In genomic region chr3:115632417-115632743, GRCm38 (mm10) we compare ENCODE assay signal across 17 mouse cellular contexts.
DNase-seq lines count a peak whose midpoint lies in the region; ATAC-seq and TF ChIP-seq lines count a peak whose summit lies in the region.
"Had no signal": no experiment of that assay in that cellular context is flagged by ENCODE, and none has a peak within 500 bp of the region (broad histone marks: within the 10 kb centered on the region; RNA-seq: fewer than 3 reads in every experiment).

No protein-coding gene starts in this region.

- 77% methylated on average over 4 of the region's 4 CpGs for WGBS in midbrain, embryonic 10.5 days
- 45% methylated on average over 4 of the region's 4 CpGs for WGBS in midbrain, postnatal 0 days
- WGBS in hindbrain, embryonic 11.5 days = 55% methylated on average over 4 of the region's 4 CpGs
- 49% methylated on average over 4 of the region's 4 CpGs for WGBS in midbrain, embryonic 12.5 days
- 36% methylated on average over 4 of the region's 4 CpGs for WGBS in neural tube, embryonic 15.5 days
- 77% methylated on average over 4 of the region's 4 CpGs for WGBS in kidney, embryonic 15.5 days

- no peak for ATAC-seq in midbrain, postnatal 0 days (ENCODE audit: low FRiP score)
- ATAC-seq in hindbrain, embryonic 11.5 days (ENCODE audit: low FRiP score) = peak; percentile 69
- peak; percentile 61 for ATAC-seq in midbrain, embryonic 12.5 days (ENCODE audit: low FRiP score, low read depth)
- ATAC-seq in neural tube, embryonic 15.5 days (ENCODE audit: low FRiP score) = 0 out of 2 replicates have a peak, but pooled peaks have one; percentile 45
- ATAC-seq in kidney, embryonic 15.5 days (replicated peaks; ENCODE audit: low FRiP score) = no peak
- ATAC-seq: intestine, postnatal 0 days had no signal

- H3K9ac ChIP-seq in midbrain, postnatal 0 days (replicated peaks; ENCODE audit: low read length, poor library complexity, severe bottlenecking) = no peak overlapping the region
- H3K9ac ChIP-seq in hindbrain, embryonic 11.5 days (ENCODE audit: low read depth, low read length) = no peak overlapping the region
- H3K9ac ChIP-seq in midbrain, embryonic 12.5 days (replicated peaks) = no peak overlapping the region
- H3K9ac ChIP-seq in neural tube, embryonic 15.5 days (replicated peaks) = no peak overlapping the region
- no peak overlapping the region for H3K9ac ChIP-seq in kidney, embryonic 15.5 days
- H3K9ac ChIP-seq: embryonic facial prominence, embryonic 12.5 days; heart, embryonic 13.5 days; limb, embryonic 15.5 days had no signal

- H3K4me2 ChIP-seq in midbrain, postnatal 0 days (ENCODE audit: low read depth, low read length, poor library complexity, severe bottlenecking) = no peak overlapping the region
- H3K4me2 ChIP-seq in hindbrain, embryonic 11.5 days (replicated peaks; ENCODE audit: low read depth, low read length) = no peak overlapping the region
- no peak overlapping the region for H3K4me2 ChIP-seq in midbrain, embryonic 12.5 days (replicated peaks)
- no peak overlapping the region for H3K4me2 ChIP-seq in neural tube, embryonic 15.5 days
- H3K4me2 ChIP-seq in kidney, embryonic 15.5 days = no peak overlapping the region
- H3K4me2 ChIP-seq: embryonic facial prominence, embryonic 12.5 days; heart, embryonic 13.5 days; limb, embryonic 15.5 days had no signal

- no peaks in the 10 kb centered on the region for H3K36me3 ChIP-seq in midbrain, embryonic 10.5 days
- H3K36me3 ChIP-seq in midbrain, postnatal 0 days (ENCODE audit: insufficient read depth, low read length) = no peaks in the 10 kb centered on the region
- H3K36me3 ChIP-seq in hindbrain, embryonic 11.5 days (ENCODE audit: control insufficient read depth, insufficient read depth, low read length) = no peaks in the 10 kb centered on the region
- H3K36me3 ChIP-seq in midbrain, embryonic 12.5 days = no peaks in the 10 kb centered on the region
- H3K36me3 ChIP-seq in neural tube, embryonic 15.5 days = no peaks in the 10 kb centered on the region
- H3K36me3 ChIP-seq in kidney, embryonic 15.5 days = no peaks in the 10 kb centered on the region
- H3K36me3 ChIP-seq: embryonic facial prominence, embryonic 12.5 days; heart, embryonic 13.5 days; limb, embryonic 15.5 days had no signal

- no peaks in the 10 kb centered on the region for H3K27me3 ChIP-seq in midbrain, embryonic 10.5 days (ENCODE audit: low read depth, poor library complexity, severe bottlenecking)
- H3K27me3 ChIP-seq in midbrain, postnatal 0 days (ENCODE audit: insufficient read depth, low read length) = no peaks in the 10 kb centered on the region
- no peaks in the 10 kb centered on the region for H3K27me3 ChIP-seq in hindbrain, embryonic 11.5 days (ENCODE audit: control insufficient read depth, insufficient read depth, low read length)
- no peaks in the 10 kb centered on the region for H3K27me3 ChIP-seq in midbrain, embryonic 12.5 days
- H3K27me3 ChIP-seq in neural tube, embryonic 15.5 days (replicated peaks) = no peaks in the 10 kb centered on the region
- H3K27me3 ChIP-seq in kidney, embryonic 15.5 days = no peaks in the 10 kb centered on the region
- H3K27me3 ChIP-seq: embryonic facial prominence, embryonic 12.5 days; heart, embryonic 13.5 days; limb, embryonic 15.5 days had no signal

- no peak overlapping the region for H3K4me3 ChIP-seq in midbrain, embryonic 10.5 days
- H3K4me3 ChIP-seq in midbrain, postnatal 0 days (ENCODE audit: low read depth, low read length) = no peak overlapping the region
- no peak overlapping the region for H3K4me3 ChIP-seq in hindbrain, embryonic 11.5 days (ENCODE audit: low read depth, low read length)
- no peak overlapping the region for H3K4me3 ChIP-seq in midbrain, embryonic 12.5 days
- H3K4me3 ChIP-seq in neural tube, embryonic 15.5 days (replicated peaks) = no peak overlapping the region
- no peak overlapping the region for H3K4me3 ChIP-seq in kidney, embryonic 15.5 days (replicated peaks)
- H3K4me3 ChIP-seq: embryonic facial prominence, embryonic 12.5 days; heart, embryonic 13.5 days; limb, embryonic 15.5 days had no signal

- no peak for TF ChIP-seq CTCF in midbrain, postnatal 0 days (IDR thresholded peaks at IDR 0.05)

- peak overlapping the region; percentile 80 for H3K27ac ChIP-seq in midbrain, embryonic 10.5 days (replicated peaks)
- H3K27ac ChIP-seq in midbrain, postnatal 0 days (ENCODE audit: low read depth, low read length) = no peak overlapping the region; the same call in 1 of the 2 replicates
- H3K27ac ChIP-seq in hindbrain, embryonic 11.5 days (ENCODE audit: low read depth, low read length) = peak overlapping the region; percentile 66
- H3K27ac ChIP-seq in midbrain, embryonic 12.5 days (replicated peaks) = peak overlapping the region; percentile 60
- peak overlapping the region; percentile 58 for H3K27ac ChIP-seq in neural tube, embryonic 15.5 days (replicated peaks)
- no peak overlapping the region for H3K27ac ChIP-seq in kidney, embryonic 15.5 days
- H3K27ac ChIP-seq: embryonic facial prominence, embryonic 12.5 days; heart, embryonic 13.5 days; kidney, postnatal 0 days; limb, embryonic 15.5 days had no signal

- H3K4me1 ChIP-seq in midbrain, embryonic 10.5 days = peaks cover 16% of the 10 kb centered on the region
- no peaks in the 10 kb centered on the region for H3K4me1 ChIP-seq in midbrain, postnatal 0 days (ENCODE audit: insufficient read depth, low read length)
- H3K4me1 ChIP-seq in hindbrain, embryonic 11.5 days (replicated peaks; ENCODE audit: control insufficient read depth, insufficient read depth, low read length) = peaks cover 6% of the 10 kb centered on the region; the same call in 1 of the 2 replicates
- H3K4me1 ChIP-seq in midbrain, embryonic 12.5 days = peaks cover 14% of the 10 kb centered on the region; the same call in 1 of the 2 replicates
- H3K4me1 ChIP-seq in neural tube, embryonic 15.5 days = peaks cover 9% of the 10 kb centered on the region; the same call in 1 of the 2 replicates
- H3K4me1 ChIP-seq in kidney, embryonic 15.5 days = no peaks in the 10 kb centered on the region
- H3K4me1 ChIP-seq: embryonic facial prominence, embryonic 12.5 days; limb, embryonic 15.5 days had no signal

- no peak for DNase-seq in midbrain, embryonic 10.5 days (ENCODE audit: low spot score)
- DNase-seq in midbrain, postnatal 0 days (ENCODE audit: low spot score) = no peak
- DNase-seq in hindbrain, embryonic 11.5 days (ENCODE audit: low spot score) = no peak
- no peak for DNase-seq in cerebellum, adult 11-12 months
- no peak for DNase-seq in cerebellum, postnatal 4 days (ENCODE audit: low spot score in 2 of 2)
- DNase-seq: adrenal gland, adult 2 months; heart, postnatal 36 days; lung, adult 18-20 months; lung, postnatal 4 days had no signal

- H3K9me3 ChIP-seq in midbrain, embryonic 10.5 days (replicated peaks) = no peaks in the 10 kb centered on the region
- H3K9me3 ChIP-seq in midbrain, postnatal 0 days (ENCODE audit: low read length) = no peaks in the 10 kb centered on the region
- no peaks in the 10 kb centered on the region for H3K9me3 ChIP-seq in hindbrain, embryonic 11.5 days (ENCODE audit: control insufficient read depth, low read length)
- no peaks in the 10 kb centered on the region for H3K9me3 ChIP-seq in midbrain, embryonic 12.5 days
- no peaks in the 10 kb centered on the region for H3K9me3 ChIP-seq in neural tube, embryonic 15.5 days (replicated peaks)
- H3K9me3 ChIP-seq in kidney, embryonic 15.5 days (replicated peaks) = no peaks in the 10 kb centered on the region
- H3K9me3 ChIP-seq: embryonic facial prominence, embryonic 12.5 days; heart, embryonic 13.5 days; limb, embryonic 15.5 days had no signal

Comparison
In these comparisons a context has a peak if more than half of its experiments do, and no peak if none do; other contexts are left out.
1. H3K27ac ChIP-seq: peak in midbrain, embryonic 10.5 days (single experiment), hindbrain, embryonic 11.5 days (single experiment), midbrain, embryonic 12.5 days (single experiment) and neural tube, embryonic 15.5 days (single experiment); none in midbrain, postnatal 0 days (single experiment) and kidney, embryonic 15.5 days (single experiment).
2. ATAC-seq: peak in hindbrain, embryonic 11.5 days (single experiment), midbrain, embryonic 12.5 days (single experiment) and neural tube, embryonic 15.5 days (single experiment); none in midbrain, postnatal 0 days (single experiment) and kidney, embryonic 15.5 days (single experiment).